Mouse (Mus musculus): Measurements from ENCODE around the gene Sestd1. TPM values are rescaled to one million over a fixed set of nuclear protein-coding genes. Genes with fewer than 3 reads are reported as not detected.

Sestd1 gene
- polyA plus RNA-seq, 1 experiment from 2014 or later, result 33.8 TPM

GRCm38 (mm10) chr2:77301687-77302389, 21.4 kb upstream of the Sestd1 start:
- no peaks in the 10 kb centered on the region for H3K27me3 ChIP-seq
- ATAC-seq (ENCODE audit: low FRiP score), result peak; percentile 60; the same call in 1 of the 2 replicates
- H3K4me3 ChIP-seq, result no peak overlapping the region
- H3K27ac ChIP-seq, result no peak overlapping the region
- no peaks in the 10 kb centered on the region for H3K9me3 ChIP-seq (replicated peaks)
- WGBS, result 69% methylated on average over 9 of the region's 9 CpGs
- no peak overlapping the region for H3K9ac ChIP-seq
- no peaks in the 10 kb centered on the region for H3K4me1 ChIP-seq
- no peaks in the 10 kb centered on the region for H3K36me3 ChIP-seq
- no peak overlapping the region for H3K4me2 ChIP-seq (replicated peaks)

GRCm38 (mm10) chr2:77289701-77290100, 9.3 kb upstream of the Sestd1 start:
- no peaks in the 10 kb centered on the region for H3K36me3 ChIP-seq
- ATAC-seq (ENCODE audit: low FRiP score), result no peak
- H3K27ac ChIP-seq, result no peak overlapping the region
- no peaks in the 10 kb centered on the region for H3K4me1 ChIP-seq
- H3K9me3 ChIP-seq (replicated peaks), result no peaks in the 10 kb centered on the region
- H3K9ac ChIP-seq, result no peak overlapping the region
- no peaks in the 10 kb centered on the region for H3K27me3 ChIP-seq
- no peak overlapping the region for H3K4me3 ChIP-seq
- 72% methylated on average over 6 of the region's 6 CpGs for WGBS
- H3K4me2 ChIP-seq (replicated peaks), result no peak overlapping the region

- Histone ChIP-seq H3K9me3 (replicated peaks) (no peaks in the 10 kb centered on the region), H3K36me3 (no peaks in the 10 kb centered on the region), H3K9ac (no peak overlapping the region), H3K27ac (no peak overlapping the region), H3K4me3 (no peak overlapping the region), H3K4me1 (no peaks in the 10 kb centered on the region), H3K4me2 (replicated peaks) (no peak overlapping the region), H3K27me3 (no peaks in the 10 kb centered on the region)
- no peak for ATAC-seq (ENCODE audit: low FRiP score)
- 53% methylated on average over 2 of the region's 2 CpGs for WGBS
These were observed 6.4 kb upstream of the Sestd1 start for GRCm38 (mm10) chr2:77286755-77287154.

DNA sequence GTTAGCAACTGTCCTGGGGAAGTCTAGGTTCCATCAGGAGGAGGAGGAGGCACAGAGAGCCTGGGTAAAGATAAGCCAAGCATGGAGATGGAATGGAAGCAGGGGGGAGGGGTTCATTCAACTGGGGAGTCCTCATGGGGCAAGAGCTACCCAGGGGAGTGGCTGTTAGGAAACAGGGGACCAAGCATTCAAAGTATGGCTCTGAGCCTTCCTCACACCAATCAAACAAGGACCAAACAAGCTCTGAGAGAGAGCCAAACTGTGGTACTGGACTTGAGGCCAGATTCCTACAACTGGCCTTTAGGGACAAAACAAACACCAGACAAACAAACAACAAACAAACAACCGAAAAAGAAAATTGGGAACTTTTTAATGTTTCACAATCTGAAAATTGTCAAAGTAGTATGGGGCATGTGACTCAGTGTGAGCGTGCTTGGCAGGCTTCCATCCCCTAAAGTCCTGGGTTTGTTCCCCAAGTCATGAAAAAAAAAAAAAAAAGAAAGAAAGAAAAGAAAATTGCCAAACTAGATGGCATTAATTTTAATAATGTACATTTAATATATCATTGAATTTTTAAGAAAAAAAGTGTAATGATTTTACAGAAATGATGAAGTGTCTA, 4.0 kb upstream of the Sestd1 start:
- Histone ChIP-seq H3K9me3 (replicated peaks) (no peaks in the 10 kb centered on the region), H3K4me2 (replicated peaks) (no peak overlapping the region), H3K4me1 (no peaks in the 10 kb centered on the region), H3K27me3 (no peaks in the 10 kb centered on the region), H3K4me3 (no peak overlapping the region), H3K9ac (no peak overlapping the region), H3K27ac (no peak overlapping the region), H3K36me3 (no peaks in the 10 kb centered on the region)
- WGBS, result 65% methylated on average over 2 of the region's 2 CpGs
- ATAC-seq (ENCODE audit: low FRiP score), result no peak

GRCm38 (mm10) chr2:77279861-77280511, 406 bp downstream of the Sestd1 start:
- H3K4me2 ChIP-seq (replicated peaks), result peak overlapping the region; percentile 68
- no peaks in the 10 kb centered on the region for H3K27me3 ChIP-seq
- ATAC-seq (ENCODE audit: low FRiP score), result peak; percentile 71
- under 1% methylated on average over 33 of the region's 57 CpGs for WGBS
- H3K36me3 ChIP-seq, result no peaks in the 10 kb centered on the region
- peak overlapping the region; percentile 89 for H3K27ac ChIP-seq
- peaks cover 10% of the 10 kb centered on the region; the same call in 1 of the 2 replicates for H3K4me1 ChIP-seq
- peak overlapping the region; percentile 94 for H3K4me3 ChIP-seq
- peak overlapping the region; percentile 99 for H3K9ac ChIP-seq
- no peaks in the 10 kb centered on the region for H3K9me3 ChIP-seq (replicated peaks)

GRCm38 (mm10) chr2:77277272-77277671, 3.1 kb downstream of the Sestd1 start:
- Histone ChIP-seq H3K4me1 (peaks cover 15% of the 10 kb centered on the region), H3K9me3 (replicated peaks) (no peaks in the 10 kb centered on the region), H3K27ac (no peak overlapping the region), H3K4me2 (replicated peaks) (no peak overlapping the region), H3K4me3 (no peak overlapping the region), H3K27me3 (no peaks in the 10 kb centered on the region), H3K9ac (no peak overlapping the region), H3K36me3 (no peaks in the 10 kb centered on the region)
- 73% methylated on average over 4 of the region's 4 CpGs for WGBS
- ATAC-seq (ENCODE audit: low FRiP score), result no peak

GRCm38 (mm10) chr2:77275851-77276250, 4.5 kb downstream of the Sestd1 start:
- Histone ChIP-seq H3K36me3 (0 out of 2 replicates have a peak, but pooled peaks cover 2% of the 10 kb centered on the region), H3K27ac (no peak overlapping the region), H3K27me3 (no peaks in the 10 kb centered on the region), H3K9me3 (replicated peaks) (no peaks in the 10 kb centered on the region), H3K4me2 (replicated peaks) (no peak overlapping the region), H3K4me3 (no peak overlapping the region), H3K4me1 (peaks cover 16% of the 10 kb centered on the region), H3K9ac (no peak overlapping the region)
- WGBS, result 90% methylated on average over 5 of the region's 5 CpGs
- no peak for ATAC-seq (ENCODE audit: low FRiP score)

DNA sequence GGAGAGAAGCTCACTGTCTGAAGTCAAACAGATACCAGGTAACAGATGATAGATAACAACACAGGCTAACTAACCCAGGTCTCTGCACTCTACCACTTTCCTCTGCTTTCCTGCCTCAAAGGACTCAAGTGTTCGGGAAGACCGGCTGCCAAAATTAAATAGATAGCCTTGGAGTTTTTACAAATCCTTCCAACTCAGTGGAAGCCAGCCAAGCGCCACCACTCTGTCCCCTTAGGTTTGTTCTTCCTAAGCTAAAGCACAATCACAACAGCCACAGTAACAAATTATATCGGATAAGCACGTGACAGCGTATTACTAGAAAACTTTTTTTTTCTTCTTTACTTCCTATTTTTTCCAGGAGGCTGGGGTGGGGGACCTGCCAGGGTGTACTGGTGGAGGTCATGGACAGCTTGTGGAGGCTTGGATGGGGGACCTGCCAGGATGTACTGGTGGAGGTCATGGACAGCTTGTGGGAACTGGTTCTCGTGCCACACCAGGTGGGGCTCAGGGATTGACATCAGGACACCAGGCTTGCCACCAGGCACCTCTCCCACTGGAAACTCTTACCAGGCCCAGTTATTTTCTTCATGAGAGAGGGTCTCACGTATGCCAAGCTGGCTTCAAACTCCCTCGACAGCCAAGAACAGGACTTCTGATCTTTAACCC, 5.3 kb downstream of the Sestd1 start:
- Histone ChIP-seq H3K4me3 (no peak overlapping the region), H3K9ac (no peak overlapping the region), H3K27ac (no peak overlapping the region), H3K36me3 (0 out of 2 replicates have a peak, but pooled peaks cover 3% of the 10 kb centered on the region), H3K9me3 (replicated peaks) (no peaks in the 10 kb centered on the region), H3K4me2 (replicated peaks) (no peak overlapping the region), H3K27me3 (no peaks in the 10 kb centered on the region), H3K4me1 (peaks cover 16% of the 10 kb centered on the region)
- 92% methylated on average over 9 of the region's 9 CpGs for WGBS
- ATAC-seq (ENCODE audit: low FRiP score), result no peak

DNA sequence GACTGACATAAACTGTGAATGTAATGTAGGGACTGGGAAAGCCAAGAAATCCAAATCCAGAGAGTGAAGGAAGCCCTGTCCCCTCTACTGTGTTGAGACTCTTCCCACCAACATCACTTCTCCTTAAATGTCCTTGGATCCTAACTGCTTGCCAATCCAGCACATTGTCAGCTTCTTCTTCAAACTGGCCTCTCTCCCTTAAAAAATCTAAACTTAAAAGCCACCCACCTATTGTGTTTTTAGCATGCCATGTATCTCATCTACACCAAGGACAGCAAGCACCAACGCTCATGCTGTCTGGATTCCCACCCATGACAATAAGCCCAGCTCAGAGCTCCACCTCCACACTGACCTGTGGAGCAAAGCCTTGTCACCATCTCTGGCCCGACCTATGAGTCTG, 7.4 kb downstream of the Sestd1 start:
- no peak for ATAC-seq (ENCODE audit: low FRiP score)
- H3K27me3 ChIP-seq, result no peaks in the 10 kb centered on the region
- H3K4me2 ChIP-seq (replicated peaks), result no peak overlapping the region
- no peak overlapping the region for H3K4me3 ChIP-seq
- 86% methylated on average over 2 of the region's 2 CpGs for WGBS
- H3K9ac ChIP-seq, result no peak overlapping the region
- H3K9me3 ChIP-seq (replicated peaks), result no peaks in the 10 kb centered on the region
- H3K36me3 ChIP-seq, result 0 out of 2 replicates have a peak, but pooled peaks cover 3% of the 10 kb centered on the region
- no peak overlapping the region for H3K27ac ChIP-seq
- H3K4me1 ChIP-seq, result peaks cover 25% of the 10 kb centered on the region

- no peak overlapping the region for H3K27ac ChIP-seq
- 0 out of 2 replicates have a peak, but pooled peaks cover 3% of the 10 kb centered on the region for H3K36me3 ChIP-seq
- no peaks in the 10 kb centered on the region for H3K27me3 ChIP-seq
- no peak overlapping the region for H3K9ac ChIP-seq
- no peak overlapping the region for H3K4me3 ChIP-seq
- no peak overlapping the region for H3K4me2 ChIP-seq (replicated peaks)
- no peaks in the 10 kb centered on the region for H3K9me3 ChIP-seq (replicated peaks)
- no peak for ATAC-seq (ENCODE audit: low FRiP score)
- 89% methylated on average over 7 of the region's 7 CpGs for WGBS
- H3K4me1 ChIP-seq, result peaks cover 23% of the 10 kb centered on the region
These were observed 9.6 kb downstream of the Sestd1 start for GRCm38 (mm10) chr2:77270781-77271180.

GRCm38 (mm10) chr2:77270136-77270535, 10.3 kb downstream of the Sestd1 start:
- ATAC-seq (ENCODE audit: low FRiP score), result no peak
- H3K4me1 ChIP-seq, result peaks cover 23% of the 10 kb centered on the region
- H3K27ac ChIP-seq, result no peak overlapping the region
- H3K4me3 ChIP-seq, result no peak overlapping the region
- H3K36me3 ChIP-seq, result 0 out of 2 replicates have a peak, but pooled peaks cover 3% of the 10 kb centered on the region
- H3K9me3 ChIP-seq (replicated peaks), result no peaks in the 10 kb centered on the region
- no peak overlapping the region for H3K4me2 ChIP-seq (replicated peaks)
- no peaks in the 10 kb centered on the region for H3K27me3 ChIP-seq
- 92% methylated on average over 1 of the region's 1 CpGs for WGBS
- no peak overlapping the region for H3K9ac ChIP-seq

GRCm38 (mm10) chr2:77268612-77269239, 11.7 kb downstream of the Sestd1 start:
- WGBS, result 91% methylated on average over 5 of the region's 5 CpGs
- Histone ChIP-seq H3K4me2 (replicated peaks) (no peak overlapping the region), H3K27ac (no peak overlapping the region), H3K9ac (no peak overlapping the region), H3K4me1 (peaks cover 32% of the 10 kb centered on the region), H3K36me3 (0 out of 2 replicates have a peak, but pooled peaks cover 3% of the 10 kb centered on the region), H3K4me3 (no peak overlapping the region), H3K9me3 (replicated peaks) (no peaks in the 10 kb centered on the region), H3K27me3 (no peaks in the 10 kb centered on the region)
- no peak for ATAC-seq (ENCODE audit: low FRiP score)

All from hindbrain, embryonic 12.5 days (tissue).